Mouse (Mus musculus): Measurements from ENCODE around the gene Cd209a.

DNA sequence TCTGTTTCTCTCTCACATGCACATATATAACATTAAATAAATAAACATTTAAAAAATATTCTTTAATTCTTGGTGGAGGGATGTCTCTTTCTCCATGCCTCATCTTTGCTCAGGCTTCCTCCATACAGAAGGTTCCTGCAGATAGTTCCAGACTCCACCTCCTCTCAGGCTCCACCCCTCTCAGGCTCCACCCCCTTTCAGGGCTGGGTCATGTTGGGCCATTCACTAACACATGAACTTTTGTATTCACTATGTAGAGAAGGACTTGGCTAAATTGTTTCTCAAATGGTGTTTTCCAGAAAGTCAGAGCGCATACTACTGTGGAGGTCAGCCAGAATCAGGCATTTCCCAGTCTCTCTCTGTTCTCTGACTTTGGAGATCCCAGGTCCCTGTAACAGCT is 47.3 kb downstream of the Cd209a start:
- no peak for TF ChIP-seq GATA1 (IDR thresholded peaks at IDR 0.05; ENCODE audit: low read length)
- no peak for TF ChIP-seq TAL1 (IDR thresholded peaks at IDR 0.05; ENCODE audit: low read length)
